Mouse (Mus musculus): Measurements from ENCODE around the gene Ctnna3. TPM values are rescaled to one million over a fixed set of nuclear protein-coding genes. Genes with fewer than 3 reads are reported as not detected.
"Not testable (repeated sequence)": the region's sequence is repeated elsewhere in the genome, so short reads cannot be mapped to it uniquely, and the experiment has no call there.

Gene Ctnna3
- polyA plus RNA-seq, 1 experiment, result 3.0 TPM

- H3K4me3 ChIP-seq (replicated peaks; ENCODE audit: insufficient read depth, low read depth, low read length), result peak overlapping the region; percentile 70
- TF ChIP-seq POLR2A (IDR thresholded peaks at IDR 0.05; ENCODE audit: borderline replicate concordance, insufficient read depth, low read length) (no peak), CTCF (IDR thresholded peaks at IDR 0.05; ENCODE audit: borderline replicate concordance, insufficient read depth, low read depth, low read length) (no peak)
- no peaks in the 10 kb centered on the region for H3K27me3 ChIP-seq (ENCODE audit: control insufficient read depth, insufficient read depth, low read length)
- no peak for DNase-seq
- no peaks in the 10 kb centered on the region for H3K4me1 ChIP-seq (ENCODE audit: control insufficient read depth, insufficient read depth, low read length)
- under 1% methylated on average over 11 of the region's 11 CpGs for WGBS
- no peak overlapping the region for H3K27ac ChIP-seq (ENCODE audit: insufficient read depth, low read length)
These were observed 916 bp upstream of the Ctnna3 start for GRCm38 (mm10) chr10:63429023-63429340.

- under 1% methylated on average over 34 of the region's 34 CpGs for WGBS
- Histone ChIP-seq H3K27ac (ENCODE audit: insufficient read depth, low read length) (no peak overlapping the region), H3K27me3 (ENCODE audit: control insufficient read depth, insufficient read depth, low read length) (no peaks in the 10 kb centered on the region), H3K4me3 (replicated peaks; ENCODE audit: insufficient read depth, low read depth, low read length) (peak overlapping the region; percentile 70), H3K4me1 (ENCODE audit: control insufficient read depth, insufficient read depth, low read length) (no peaks in the 10 kb centered on the region)
- TF ChIP-seq POLR2A (IDR thresholded peaks at IDR 0.05; ENCODE audit: borderline replicate concordance, insufficient read depth, low read length) (no peak), CTCF (IDR thresholded peaks at IDR 0.05; ENCODE audit: borderline replicate concordance, insufficient read depth, low read depth, low read length) (no peak)
- peak; percentile 95 to 100 for DNase-seq
These were observed 518 bp upstream of the Ctnna3 start for GRCm38 (mm10) chr10:63429380-63429779.

GRCm38 (mm10) chr10:63431221-63431736, 1.4 kb downstream of the Ctnna3 start:
- no peaks in the 10 kb centered on the region for H3K27me3 ChIP-seq (ENCODE audit: control insufficient read depth, insufficient read depth, low read length)
- no peak overlapping the region for H3K4me3 ChIP-seq (replicated peaks; ENCODE audit: insufficient read depth, low read depth, low read length)
- WGBS, result 88% methylated on average over 7 of the region's 7 CpGs
- TF ChIP-seq POLR2A (IDR thresholded peaks at IDR 0.05; ENCODE audit: borderline replicate concordance, insufficient read depth, low read length) (no peak), CTCF (IDR thresholded peaks at IDR 0.05; ENCODE audit: borderline replicate concordance, insufficient read depth, low read depth, low read length) (no peak)
- no peak for DNase-seq
- H3K27ac ChIP-seq (ENCODE audit: insufficient read depth, low read length), result no peak overlapping the region
- no peaks in the 10 kb centered on the region for H3K4me1 ChIP-seq (ENCODE audit: control insufficient read depth, insufficient read depth, low read length)

DNA sequence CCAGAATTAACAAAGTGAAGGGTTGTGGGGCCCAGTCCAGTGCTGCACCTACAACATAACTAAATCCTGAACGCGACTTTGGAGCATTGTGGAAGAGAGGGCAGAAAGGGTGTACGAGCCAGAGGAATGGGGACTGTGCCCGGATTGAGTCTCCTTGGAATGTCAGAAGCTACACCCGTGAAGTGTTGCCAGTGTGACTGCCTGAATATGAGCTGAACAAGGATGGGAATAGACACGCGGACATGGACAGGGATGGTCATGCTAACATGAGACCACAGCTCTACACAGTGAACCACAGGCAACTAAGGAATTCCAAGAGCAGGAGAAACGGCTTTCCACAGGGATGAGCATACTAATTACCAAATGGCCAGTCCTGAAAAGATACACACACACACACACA, 2.2 kb downstream of the Ctnna3 start:
- no peak for TF ChIP-seq POLR2A (IDR thresholded peaks at IDR 0.05; ENCODE audit: borderline replicate concordance, insufficient read depth, low read length)
- TF ChIP-seq CTCF (IDR thresholded peaks at IDR 0.05; ENCODE audit: borderline replicate concordance, insufficient read depth, low read depth, low read length), result no peak
- WGBS, result 88% methylated on average over 8 of the region's 8 CpGs
- Histone ChIP-seq H3K27me3 (ENCODE audit: control insufficient read depth, insufficient read depth, low read length) (no peaks in the 10 kb centered on the region), H3K4me3 (replicated peaks; ENCODE audit: insufficient read depth, low read depth, low read length) (no peak overlapping the region), H3K4me1 (ENCODE audit: control insufficient read depth, insufficient read depth, low read length) (no peaks in the 10 kb centered on the region), H3K27ac (ENCODE audit: insufficient read depth, low read length) (no peak overlapping the region)
- no peak for DNase-seq

DNA sequence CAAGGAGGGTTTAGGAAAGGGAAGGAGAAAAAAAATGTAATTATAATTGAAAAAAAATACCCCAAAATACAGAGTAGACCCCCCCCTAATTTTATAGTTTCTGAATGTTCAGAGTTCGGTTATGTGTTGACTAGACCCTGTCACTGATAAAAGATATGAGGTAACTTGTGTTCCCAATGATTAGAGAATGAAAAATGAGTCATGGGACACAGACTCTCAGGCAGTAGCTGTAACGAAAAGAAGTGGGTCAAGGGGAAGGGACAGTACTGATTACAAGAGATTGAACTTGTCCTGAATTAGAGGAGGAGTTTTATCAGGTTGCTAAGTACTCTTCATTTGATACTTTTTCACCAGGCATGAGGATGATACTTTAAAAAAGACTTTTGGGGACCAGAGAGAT, 3.0 kb downstream of the Ctnna3 start:
- no peak for DNase-seq

DNA sequence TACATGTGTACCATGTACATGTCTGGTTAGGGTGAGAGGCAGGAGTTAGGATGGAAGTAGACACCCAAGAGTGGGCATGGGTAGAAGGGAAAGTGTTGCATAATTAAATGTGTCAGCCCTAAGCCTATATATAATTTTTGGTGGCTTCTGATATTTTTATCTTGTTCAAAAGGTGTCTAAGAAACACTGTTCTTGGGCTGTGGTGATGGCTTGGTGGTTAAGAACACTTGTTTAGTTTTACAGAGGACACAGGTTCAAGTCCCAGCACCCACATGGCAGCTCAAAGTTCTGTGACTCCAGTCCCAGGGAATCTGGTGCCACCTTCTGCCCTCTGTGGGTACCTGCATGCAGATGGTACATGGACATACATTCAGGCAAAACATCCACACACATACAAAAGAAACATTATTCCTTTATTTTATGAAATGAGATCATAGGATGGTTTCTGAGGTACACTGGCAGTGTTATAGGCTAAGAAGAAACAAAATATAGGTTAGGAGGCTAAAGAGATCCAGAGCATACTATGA, 8.9 kb downstream of the Ctnna3 start:
- Histone ChIP-seq H3K4me3 (replicated peaks; ENCODE audit: insufficient read depth, low read depth, low read length) (no peak overlapping the region), H3K4me1 (ENCODE audit: control insufficient read depth, insufficient read depth, low read length) (no peaks in the 10 kb centered on the region), H3K27me3 (ENCODE audit: control insufficient read depth, insufficient read depth, low read length) (no peaks in the 10 kb centered on the region), H3K27ac (ENCODE audit: insufficient read depth, low read length) (no peak overlapping the region)
- TF ChIP-seq POLR2A (IDR thresholded peaks at IDR 0.05; ENCODE audit: borderline replicate concordance, insufficient read depth, low read length) (no peak), CTCF (IDR thresholded peaks at IDR 0.05; ENCODE audit: borderline replicate concordance, insufficient read depth, low read depth, low read length) (no peak)
- DNase-seq, result no peak

More for the DNA sequence above, 3.0 kb downstream of the Ctnna3 start:
- Histone ChIP-seq H3K27me3 (ENCODE audit: control insufficient read depth, insufficient read depth, low read length) (no peaks in the 10 kb centered on the region), H3K4me1 (ENCODE audit: control insufficient read depth, insufficient read depth, low read length) (no peaks in the 10 kb centered on the region), H3K4me3 (replicated peaks; ENCODE audit: insufficient read depth, low read depth, low read length) (no peak overlapping the region), H3K27ac (ENCODE audit: insufficient read depth, low read length) (no peak overlapping the region)
- TF ChIP-seq POLR2A (IDR thresholded peaks at IDR 0.05; ENCODE audit: borderline replicate concordance, insufficient read depth, low read length) (no peak), CTCF (IDR thresholded peaks at IDR 0.05; ENCODE audit: borderline replicate concordance, insufficient read depth, low read depth, low read length) (no peak)
- 77% methylated on average over 2 of the region's 2 CpGs for WGBS

DNA sequence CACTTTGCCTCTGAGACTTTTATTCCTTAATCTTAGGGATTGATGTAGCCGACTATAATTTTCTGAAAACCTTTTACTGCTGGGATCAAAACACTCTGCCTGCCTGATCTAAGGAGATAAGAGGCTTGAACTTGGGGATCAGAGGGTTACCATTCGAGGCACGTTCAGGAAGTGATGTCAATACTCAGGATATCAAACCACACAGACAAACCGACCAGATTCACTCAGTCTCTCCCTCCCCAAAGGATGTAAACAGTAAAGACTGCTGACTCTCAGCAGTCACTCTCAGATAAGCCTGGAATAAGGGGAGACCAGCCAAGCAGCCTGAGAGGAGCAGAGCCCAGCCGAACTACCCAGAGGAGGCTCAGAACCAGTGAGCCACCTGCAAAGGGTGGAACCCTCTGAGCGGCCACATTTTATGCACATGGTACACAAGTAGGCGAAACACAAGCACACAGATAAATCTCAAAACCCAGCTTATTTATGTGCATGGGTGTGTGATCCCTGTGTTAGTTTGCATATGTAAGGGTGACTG, 9.9 kb downstream of the Ctnna3 start:
- no peak overlapping the region for H3K4me3 ChIP-seq (replicated peaks; ENCODE audit: insufficient read depth, low read depth, low read length)
- WGBS, result 75% methylated on average over 7 of the region's 7 CpGs
- DNase-seq, result no peak
- H3K27me3 ChIP-seq (ENCODE audit: control insufficient read depth, insufficient read depth, low read length), result no peaks in the 10 kb centered on the region
- H3K4me1 ChIP-seq (ENCODE audit: control insufficient read depth, insufficient read depth, low read length), result no peaks in the 10 kb centered on the region
- TF ChIP-seq CTCF (IDR thresholded peaks at IDR 0.05; ENCODE audit: borderline replicate concordance, insufficient read depth, low read depth, low read length) (no peak), POLR2A (IDR thresholded peaks at IDR 0.05; ENCODE audit: borderline replicate concordance, insufficient read depth, low read length) (no peak)
- H3K27ac ChIP-seq (ENCODE audit: insufficient read depth, low read length), result no peak overlapping the region

- not testable (repeated sequence) for H3K27me3 ChIP-seq (ENCODE audit: control insufficient read depth, insufficient read depth, low read length); H3K27ac ChIP-seq (ENCODE audit: insufficient read depth, low read length); H3K4me3 ChIP-seq (replicated peaks; ENCODE audit: insufficient read depth, low read depth, low read length); H3K4me1 ChIP-seq (ENCODE audit: control insufficient read depth, insufficient read depth, low read length); DNase-seq
- 85% methylated on average over 13 of the region's 13 CpGs for WGBS
These were observed 14.9 kb downstream of the Ctnna3 start for GRCm38 (mm10) chr10:63444602-63445387.
